Mouse (Mus musculus) forebrain, postnatal 0 days (tissue): ENCODE results near the gene Mtpn. TPM values are rescaled to one million over a fixed set of nuclear protein-coding genes. Genes with fewer than 3 reads are reported as not detected.

Experiments
- ATAC-seq: fragments of 200-750 bp; cut with Nextera tagmentation; 2 replicates; pipeline ENCODE4 v1.8.0; 2017; ENCODE audit warnings: mild to moderate bottlenecking, moderate library complexity
- DNase-seq: peaks from one replicate; pipeline ENCODE4 v3.0.0-alpha.2; 2015
- H3K27ac ChIP-seq: fragments of 300-500 bp; sonication (generic); 2 replicates; pipeline ENCODE4 v1.5.1; 2014; ENCODE audit warnings: low read depth, mild to moderate bottlenecking, antibody characterized with exemption, low read length, moderate library complexity, mixed read lengths
- H3K27me3 ChIP-seq: fragments of 300-500 bp; sonication (generic); 2 replicates; pipeline ENCODE4 v1.6.1; 2014; ENCODE audit warnings: mild to moderate bottlenecking, low read length, mixed read lengths; ENCODE audit not compliant: insufficient read depth
- H3K36me3 ChIP-seq: fragments of 300-500 bp; sonication (generic); 2 replicates; pipeline ENCODE4 v1.6.1; 2014; ENCODE audit warnings: mild to moderate bottlenecking, moderate library complexity; ENCODE audit not compliant: insufficient read depth
- H3K4me1 ChIP-seq: fragments of 300-500 bp; sonication (generic); 2 replicates; pipeline ENCODE4 v1.6.1; 2014; ENCODE audit warnings: antibody characterized with exemption; ENCODE audit not compliant: insufficient read depth
- H3K4me2 ChIP-seq: fragments of 300-500 bp; sonication (generic); 2 replicates; pipeline ENCODE4 v1.6.1; 2014; ENCODE audit warnings: low read depth, mild to moderate bottlenecking, moderate library complexity
- H3K4me3 ChIP-seq: fragments of 300-500 bp; sonication (generic); 2 replicates; pipeline ENCODE4 v1.5.1; 2014; ENCODE audit warnings: low read depth, low read length, mixed read lengths
- H3K9ac ChIP-seq: fragments of 300-500 bp; sonication (generic); 2 replicates; pipeline ENCODE4 v1.6.1; 2014; ENCODE audit warnings: mild to moderate bottlenecking
- H3K9me3 ChIP-seq: fragments of 300-500 bp; sonication (generic); 2 replicates; pipeline ENCODE4 v1.6.1; 2016; ENCODE audit warnings: low read length
- CTCF ChIP-seq: sonication (generic); IDR thresholded peaks from 2 replicates; pipeline ENCODE4 v1.5.1; 2016; ENCODE audit warnings: antibody characterized with exemption, control low read depth, low read depth
- WGBS: fragments of 180-500 bp; shearing (Covaris S2); extraction: QIAGEN DNeasy Blood & Tissue Kit; methylation state at CpG from one replicate; pipeline ENCODE4 v1.1.7; 2014; 5-methylcytosine and 5-hydroxymethylcytosine counted together
- polyA plus RNA-seq: library from polyadenylated mRNA; unstranded; fragments of >200 nt; fragmentation: Nextera tagmentation; extraction: Ambion mirVana; gene quantifications from 2 replicates; pipeline ENCODE4 v1.2.1, GENCODE M21; 2015
- total RNA-seq: library from RNA; depleted of rRNA; stranded (reverse); fragments of >200 nt; gene quantifications from 2 replicates; pipeline ENCODE4 v1.2.3, GENCODE M21; 2014; rRNA removed

The Mtpn gene
- total RNA-seq: 287 and 295 TPM in 2 replicates
- polyA plus RNA-seq: 151 and 267 TPM in 2 replicates

- Histone ChIP-seq H3K4me1 (peaks cover 6% of the 10 kb centered on the region), H3K4me3 (peak within 1 kb of the TSS; percentile 82), H3K9me3 (no peaks in the 10 kb centered on the region), H3K27ac (peak within 1 kb of the TSS; percentile 80), H3K9ac (peak within 1 kb of the TSS; percentile 86), H3K27me3 (no peaks in the 10 kb centered on the region), H3K4me2 (peak within 1 kb of the TSS; percentile 67), H3K36me3 (no peaks in the 10 kb centered on the region)
- no peak for TF ChIP-seq CTCF
- peak; percentile 100 for ATAC-seq
- 4% methylated on average over 60 of the region's 61 CpGs for WGBS
- DNase-seq: peak; percentile 98
Measured at GRCm38 (mm10) chr6:35539304-35540009, at the start of gene Mtpn. TSS of gene Mtpn (minus strand) at chr6:35539888.

GRCm38 (mm10) chr6:35568731-35569130 is 29.0 kb upstream of the Mtpn start:
- Histone ChIP-seq H3K36me3 (no peaks in the 10 kb centered on the region), H3K4me2 (no peak overlapping the region), H3K27ac (no peak overlapping the region), H3K4me3 (no peak overlapping the region), H3K9me3 (no peaks in the 10 kb centered on the region), H3K9ac (no peak overlapping the region), H3K4me1 (no peaks in the 10 kb centered on the region), H3K27me3 (no peaks in the 10 kb centered on the region)
- TF ChIP-seq CTCF: no peak
- DNase-seq (no peak), ATAC-seq (no peak)

GRCm38 (mm10) chr6:35567755-35568154 is 28.1 kb upstream of the Mtpn start:
- Histone ChIP-seq H3K9ac (no peak overlapping the region), H3K4me1 (no peaks in the 10 kb centered on the region), H3K4me3 (no peak overlapping the region), H3K9me3 (no peaks in the 10 kb centered on the region), H3K27ac (no peak overlapping the region), H3K27me3 (no peaks in the 10 kb centered on the region), H3K4me2 (no peak overlapping the region), H3K36me3 (no peaks in the 10 kb centered on the region)
- ATAC-seq (no peak), DNase-seq (peak; percentile 65)
- TF ChIP-seq CTCF: peak; percentile 46

DNA sequence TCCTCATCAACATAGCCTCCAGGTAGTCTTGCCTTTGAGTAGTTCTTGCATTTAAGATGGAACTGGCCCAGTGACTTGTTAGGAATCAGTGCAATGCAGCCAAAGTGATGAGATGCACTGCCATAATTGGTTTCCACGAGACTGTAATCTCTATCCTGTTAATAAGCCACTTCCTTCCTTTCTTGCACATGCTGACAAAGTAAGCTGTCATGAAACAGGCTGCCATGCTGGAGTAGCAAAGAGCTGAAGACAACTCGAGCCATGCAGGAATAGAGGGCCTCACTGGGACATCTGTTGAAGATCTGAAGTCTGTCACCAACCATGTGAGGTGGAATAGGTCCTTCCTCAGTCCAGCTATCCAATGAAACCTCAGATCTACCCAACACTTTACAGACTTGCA is 20.3 kb upstream of the Mtpn start:
- Histone ChIP-seq H3K4me2 (no peak overlapping the region), H3K27me3 (no peaks in the 10 kb centered on the region), H3K36me3 (no peaks in the 10 kb centered on the region), H3K9me3 (no peaks in the 10 kb centered on the region), H3K4me1 (no peaks in the 10 kb centered on the region), H3K4me3 (no peak overlapping the region), H3K9ac (no peak overlapping the region), H3K27ac (no peak overlapping the region)
- WGBS: 61% methylated on average over 2 of the region's 2 CpGs
- TF ChIP-seq CTCF: no peak
- no peak for DNase-seq
- ATAC-seq: no peak

DNA sequence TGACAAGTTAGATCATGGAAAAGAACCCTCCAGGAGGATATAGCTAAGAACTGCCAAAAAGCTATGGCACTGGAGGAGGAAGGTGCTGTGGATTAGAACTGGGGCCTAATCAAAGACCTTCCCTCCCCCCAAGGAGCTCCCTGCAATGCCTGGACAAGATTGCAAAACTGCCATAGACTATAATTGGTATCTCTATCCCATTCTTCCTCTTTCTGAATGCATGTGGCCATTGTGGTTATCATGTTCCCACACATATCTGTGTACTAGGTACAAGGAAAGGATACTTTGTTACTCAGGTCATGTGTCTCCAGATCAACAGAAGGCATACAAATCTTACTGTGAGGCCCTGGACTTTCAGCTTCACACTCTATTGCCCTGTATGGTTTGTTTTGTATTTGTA is 4.7 kb upstream of the Mtpn start:
- Histone ChIP-seq H3K4me1 (no peaks in the 10 kb centered on the region), H3K4me2 (no peak overlapping the region), H3K27me3 (no peaks in the 10 kb centered on the region), H3K4me3 (no peak overlapping the region), H3K9me3 (peaks cover 5% of the 10 kb centered on the region; the same call in 1 of the 2 replicates), H3K27ac (no peak overlapping the region), H3K9ac (no peak overlapping the region), H3K36me3 (no peaks in the 10 kb centered on the region)
- TF ChIP-seq CTCF: no peak
- DNase-seq: no peak
- no peak for ATAC-seq

GRCm38 (mm10) chr6:35542656-35543400 is 3.1 kb upstream of the Mtpn start:
- no peak for TF ChIP-seq CTCF

GRCm38 (mm10) chr6:35540377-35540776 is 689 bp upstream of the Mtpn start:
- no peak overlapping the region for H3K4me2 ChIP-seq
- TF ChIP-seq CTCF: no peak
- ATAC-seq (no peak), DNase-seq (no peak)
- H3K36me3 ChIP-seq: no peaks in the 10 kb centered on the region
- 94% methylated on average over 9 of the region's 9 CpGs for WGBS
- H3K27me3 ChIP-seq: no peaks in the 10 kb centered on the region
- H3K27ac ChIP-seq: no peak overlapping the region
- no peak overlapping the region for H3K4me3 ChIP-seq
- no peaks in the 10 kb centered on the region for H3K9me3 ChIP-seq
- peaks cover 6% of the 10 kb centered on the region for H3K4me1 ChIP-seq
- H3K9ac ChIP-seq: no peak overlapping the region

More at GRCm38 (mm10) chr6:35542656-35543400, 3.1 kb upstream of the Mtpn start:
- H3K9me3 ChIP-seq: peaks cover 5% of the 10 kb centered on the region; the same call in 1 of the 2 replicates
- no peaks in the 10 kb centered on the region for H3K27me3 ChIP-seq
- DNase-seq (no peak), ATAC-seq (no peak)
- H3K36me3 ChIP-seq: no peaks in the 10 kb centered on the region
- 87% methylated on average over 8 of the region's 8 CpGs for WGBS
- no peak overlapping the region for H3K4me2 ChIP-seq
- H3K4me1 ChIP-seq: peaks cover 6% of the 10 kb centered on the region
- no peak overlapping the region for H3K27ac ChIP-seq
- H3K9ac ChIP-seq: no peak overlapping the region
- H3K4me3 ChIP-seq: no peak overlapping the region
